Mouse (Mus musculus) c-Kit-positive CD71-negative TER-119-negative erythroid progenitor cells, embryonic 14.5 days (primary cell): ENCODE measurements at regions not wholly inside any gene's neighbourhood (a gene's known extent, or its start where the extent isn't known, plus 50 kb on each side); places are given as distances from the start of the nearest gene placed in this dataset.

Source experiments
- DNase-seq: peaks from one replicate; pipeline ENCODE4 v3.0.0-alpha.2; 2013; ENCODE audit warnings: low read depth

DNA sequence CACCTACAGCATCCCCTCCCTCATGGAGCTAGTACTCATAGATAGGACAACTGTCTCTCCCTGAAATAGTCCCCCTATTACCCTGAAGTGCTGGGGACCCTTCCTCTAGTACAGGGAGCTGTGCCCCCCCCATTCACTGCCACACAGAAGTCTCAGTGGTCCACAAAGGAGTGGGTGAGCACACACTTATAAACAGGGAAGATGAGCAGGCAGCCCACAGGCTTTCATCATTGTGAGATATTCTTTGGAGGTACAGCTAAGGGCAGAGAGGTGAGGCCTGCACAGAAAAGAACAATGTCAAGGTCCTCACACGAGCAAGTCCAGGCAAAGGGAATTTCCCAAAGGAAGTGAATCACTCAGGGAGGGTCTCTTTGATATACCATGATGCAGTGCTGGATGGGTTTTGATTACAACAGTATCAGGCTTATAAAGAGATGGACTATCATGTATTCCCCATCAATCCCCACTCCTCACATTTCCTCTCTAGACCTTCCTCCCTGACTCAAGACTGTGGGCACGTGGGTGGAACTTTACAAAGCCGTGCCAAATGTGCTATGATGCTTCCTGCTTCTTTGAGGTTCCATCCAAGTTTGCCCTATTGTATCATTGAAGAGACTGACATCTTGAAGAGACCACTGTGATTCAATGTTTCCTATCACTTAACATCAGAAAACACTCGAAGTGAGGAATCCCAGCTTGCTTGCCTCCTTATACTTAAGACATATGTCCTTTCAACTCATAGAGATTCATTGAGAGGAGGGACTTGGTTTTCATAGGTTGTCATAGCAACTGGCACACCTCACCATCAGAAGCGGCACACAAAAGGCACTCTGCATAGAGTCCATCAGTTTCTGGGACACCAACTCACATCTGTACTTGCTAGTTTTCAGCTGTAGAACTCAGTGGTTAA is 104.2 kb upstream of the Bcl6 start:
- no peak for DNase-seq

DNA sequence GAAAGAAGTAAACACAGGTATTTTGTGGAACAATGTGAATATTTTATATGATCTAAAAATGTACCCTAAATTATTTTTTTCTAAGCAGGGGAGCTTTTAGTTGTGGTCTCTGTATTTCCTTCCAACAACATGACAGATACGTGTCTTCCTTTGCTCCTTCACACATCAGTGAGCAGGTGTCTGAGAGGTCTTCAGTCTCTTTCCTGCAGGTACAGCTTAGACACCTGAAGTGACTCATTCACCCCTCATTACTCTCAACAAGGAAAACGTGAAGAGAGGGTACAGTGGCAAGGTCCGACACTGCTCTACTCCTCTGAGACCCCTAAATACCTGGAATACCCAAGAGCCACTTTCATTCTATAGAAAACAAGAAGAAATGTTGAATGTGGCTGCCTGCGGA is 103.5 kb upstream of the Bcl6 start:
- no peak for DNase-seq

DNA sequence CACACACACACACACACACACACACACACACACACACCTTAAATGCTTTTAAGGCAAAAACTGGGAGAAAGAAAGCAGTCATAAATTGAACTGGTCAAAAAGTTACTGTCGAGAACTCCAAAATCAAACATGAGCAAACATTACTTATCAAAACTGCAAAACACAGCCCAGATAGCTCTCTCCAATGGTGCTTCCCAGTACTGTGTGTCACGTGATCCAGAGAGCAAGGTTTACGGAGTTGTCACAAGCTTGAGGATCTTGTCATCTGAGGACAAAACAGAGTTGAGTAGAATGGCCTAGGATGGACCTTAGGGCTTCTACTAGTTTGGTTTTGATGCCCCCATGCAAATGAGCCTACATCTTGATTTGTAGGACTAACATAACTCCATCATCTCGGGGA is 102.3 kb upstream of the Bcl6 start:
- DNase-seq: no peak

DNA sequence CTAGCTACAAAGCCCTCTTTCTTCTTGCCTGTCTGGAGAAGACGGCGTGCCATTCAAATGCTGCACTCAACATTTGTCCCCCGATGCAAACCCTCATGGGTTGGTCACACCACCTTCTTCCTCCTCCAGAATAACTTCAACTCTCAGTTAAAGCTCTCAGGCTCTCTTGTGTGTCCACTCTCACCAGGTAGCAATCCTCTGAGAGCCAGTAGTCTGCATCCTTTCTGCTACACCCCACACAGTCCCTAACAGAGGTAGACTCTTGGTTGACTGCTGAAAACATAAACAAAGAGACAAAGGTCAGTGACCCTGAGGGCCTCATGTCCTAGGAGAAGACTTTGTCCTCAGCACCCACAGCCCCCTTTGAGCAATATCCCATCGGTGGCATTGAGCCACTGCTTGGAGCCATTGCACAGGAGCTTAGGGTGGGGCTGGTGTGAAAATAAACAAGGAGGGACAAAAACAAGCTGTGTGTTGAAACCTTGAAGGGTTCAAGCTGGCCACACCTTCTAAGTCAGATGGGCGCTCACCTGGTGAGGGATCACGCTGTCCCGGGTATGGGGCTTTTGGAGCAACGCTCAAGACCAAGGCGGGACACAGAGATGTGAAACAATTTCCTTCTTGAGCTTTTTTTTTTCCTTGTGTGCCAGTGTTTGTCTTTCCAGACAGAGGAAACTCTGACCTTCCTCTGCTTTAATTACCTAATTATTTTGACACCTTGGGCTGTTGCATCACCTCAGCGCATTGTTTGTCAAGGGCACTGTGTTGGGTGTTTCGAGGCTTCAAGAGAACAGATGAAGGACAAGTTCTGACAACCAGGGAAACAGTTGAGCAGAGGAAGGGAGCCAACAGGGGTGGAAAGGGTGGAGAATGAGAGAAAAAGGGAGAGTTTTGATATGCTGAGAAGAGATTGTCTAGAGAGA is 101.4 kb upstream of the Bcl6 start:
- no peak for DNase-seq

DNA sequence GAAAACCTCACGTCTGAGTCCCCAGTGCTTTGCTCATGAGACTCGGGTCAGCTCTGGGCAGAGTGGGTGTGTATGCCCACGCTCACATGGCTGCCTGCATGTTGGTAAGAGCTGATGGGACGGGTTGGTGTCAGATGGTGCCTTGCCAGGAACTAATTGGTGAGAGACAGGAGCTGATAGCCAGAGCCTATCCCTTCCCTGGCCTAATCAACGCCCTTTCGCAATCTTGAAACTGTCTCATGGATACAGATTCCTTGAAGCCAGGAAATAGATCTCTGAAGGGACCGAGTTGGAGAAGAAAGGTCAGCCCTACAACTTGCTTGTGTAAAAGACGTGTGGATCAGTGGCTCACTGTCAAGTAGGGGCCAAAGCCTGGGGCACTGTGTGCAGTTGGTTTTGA is 95.3 kb upstream of the Bcl6 start:
- no peak for DNase-seq

DNA sequence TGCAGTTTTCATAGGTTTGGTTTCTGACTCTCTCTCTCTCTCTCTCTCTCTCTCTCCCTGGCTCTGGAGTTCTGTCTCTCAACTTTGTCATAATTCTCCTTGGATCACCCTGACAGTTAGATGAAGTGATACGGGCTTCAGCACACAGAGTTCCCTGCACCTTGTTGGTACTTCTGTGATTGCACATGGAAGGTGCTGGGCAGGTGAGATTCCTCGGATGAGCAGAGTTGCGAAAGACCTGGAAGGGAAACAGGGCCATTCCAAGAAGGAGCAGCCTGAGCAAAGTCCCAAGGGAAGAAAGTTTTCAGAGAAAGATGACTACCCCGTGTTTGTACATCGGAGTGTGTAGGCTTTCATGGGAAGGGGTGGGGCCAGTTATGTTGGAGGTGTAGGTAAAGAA is 91.8 kb upstream of the Bcl6 start:
- DNase-seq: no peak

DNA sequence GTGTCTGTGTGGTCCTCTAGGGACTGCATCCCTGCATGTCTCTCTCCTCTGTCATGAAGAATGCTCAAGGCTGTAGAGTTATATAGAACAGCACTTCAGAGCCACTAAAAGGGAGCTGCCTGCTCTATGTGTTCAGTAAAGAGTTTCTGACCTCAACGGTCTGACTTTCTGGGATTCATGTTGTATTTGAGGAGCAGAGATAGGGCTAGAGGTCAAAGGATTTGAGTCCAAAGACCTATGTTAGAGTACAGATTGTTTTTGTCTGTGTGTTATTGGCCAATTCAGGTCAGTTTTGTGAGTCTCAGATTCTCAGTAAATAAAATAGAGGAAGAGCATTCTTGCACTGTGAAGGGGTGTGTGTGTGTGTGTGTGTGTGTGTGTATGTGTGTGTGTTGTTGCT is 90.0 kb upstream of the Bcl6 start:
- no peak for DNase-seq

DNA sequence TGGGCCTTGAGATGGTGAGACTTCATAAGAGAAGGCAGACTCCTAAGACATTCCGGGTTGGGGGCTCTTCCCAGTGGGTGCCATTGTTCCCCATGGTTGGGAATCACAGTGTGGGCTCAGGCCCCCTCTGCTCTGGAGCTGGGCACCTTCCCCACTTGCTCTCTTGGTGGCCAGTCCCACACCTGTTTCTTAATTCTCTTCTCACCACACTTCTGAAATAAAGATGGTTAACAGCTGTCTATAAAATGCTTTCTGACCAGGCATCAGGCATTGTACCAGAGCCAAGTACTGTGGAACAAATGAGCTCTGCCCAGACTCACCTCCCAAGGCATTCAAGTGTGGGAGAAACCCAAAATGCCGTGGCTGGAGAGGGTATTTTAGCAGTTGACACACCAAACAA is 88.8 kb upstream of the Bcl6 start:
- no peak for DNase-seq

DNA sequence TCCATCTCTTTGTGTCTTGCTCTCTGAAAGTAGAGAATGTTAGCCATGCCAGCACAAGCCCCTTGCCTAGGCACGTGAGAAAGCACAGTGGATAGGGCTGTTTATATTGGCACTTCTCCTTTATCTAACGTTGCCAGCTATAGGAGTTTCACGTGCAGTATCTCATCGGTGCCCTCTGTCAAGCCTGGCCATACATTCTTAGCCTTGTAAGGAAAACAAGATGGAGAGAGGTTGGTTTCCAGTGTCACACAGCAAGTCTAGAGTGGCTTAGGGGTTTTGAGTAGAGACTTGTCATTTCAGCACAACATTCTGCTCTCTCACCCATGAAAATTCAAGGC is 88.1 kb upstream of the Bcl6 start:
- DNase-seq: no peak

DNA sequence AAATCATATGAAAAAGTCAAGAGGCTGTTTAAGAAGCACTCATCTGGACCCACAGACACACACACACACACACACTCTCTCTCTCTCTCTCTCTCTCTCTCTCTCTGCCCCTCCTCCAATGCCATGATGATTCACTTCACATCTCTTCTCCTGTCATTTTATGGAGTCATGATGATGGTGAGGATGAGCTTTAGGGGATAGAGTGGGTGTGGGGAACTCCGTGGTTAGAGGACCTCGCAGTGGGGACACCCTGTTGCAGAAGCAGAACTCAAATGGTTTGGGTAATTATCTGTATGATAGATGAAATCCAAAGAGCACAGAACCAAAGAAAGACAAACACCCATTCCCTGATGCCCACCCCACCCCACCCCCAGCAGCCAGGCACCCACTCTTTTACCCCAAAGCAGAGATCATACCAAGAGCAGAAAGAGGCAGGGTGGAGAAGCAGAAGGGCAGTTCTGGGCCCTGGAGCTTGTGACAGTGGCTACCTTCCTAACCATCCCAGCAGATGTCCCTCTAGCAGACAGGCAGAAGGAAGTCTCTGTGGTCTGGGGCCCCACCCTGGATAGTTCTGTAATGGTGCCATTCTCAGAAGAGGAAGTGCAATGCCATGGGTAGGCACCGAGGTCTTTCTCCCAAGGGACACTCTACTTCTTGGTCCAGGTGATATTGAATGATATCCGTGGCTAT is 87.6 kb upstream of the Bcl6 start:
- DNase-seq: peak; percentile 35

DNA sequence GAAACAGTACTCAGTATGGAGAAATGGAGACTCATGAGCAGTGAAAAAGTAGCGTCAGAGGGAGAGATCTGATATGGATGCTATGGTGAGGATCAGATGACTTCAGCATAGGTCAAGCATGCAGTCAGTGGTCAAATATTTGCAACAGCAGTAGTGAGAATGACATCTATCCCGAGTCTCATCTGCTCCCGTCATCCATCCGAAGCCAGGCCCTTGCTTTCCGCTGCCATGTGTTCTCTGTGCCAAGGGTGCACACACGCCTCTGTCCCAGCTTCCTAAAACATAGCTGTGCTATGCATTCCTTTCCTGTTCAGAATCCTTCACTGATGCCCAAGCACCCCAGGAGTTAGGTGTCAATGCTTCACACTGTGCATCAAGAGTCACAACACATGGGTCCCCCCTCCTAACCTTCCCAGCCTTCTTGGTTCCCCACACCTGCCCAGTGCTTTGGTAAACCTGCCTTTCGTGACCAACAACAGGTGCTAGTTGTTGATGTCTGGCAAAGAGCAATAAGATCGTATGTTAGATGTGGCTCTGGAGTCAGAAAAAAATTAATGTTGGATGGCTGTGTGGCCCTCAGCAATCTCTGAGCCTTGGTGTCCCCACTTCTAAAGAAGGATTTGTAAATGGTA is 85.1 kb upstream of the Bcl6 start:
- no peak for DNase-seq

DNA sequence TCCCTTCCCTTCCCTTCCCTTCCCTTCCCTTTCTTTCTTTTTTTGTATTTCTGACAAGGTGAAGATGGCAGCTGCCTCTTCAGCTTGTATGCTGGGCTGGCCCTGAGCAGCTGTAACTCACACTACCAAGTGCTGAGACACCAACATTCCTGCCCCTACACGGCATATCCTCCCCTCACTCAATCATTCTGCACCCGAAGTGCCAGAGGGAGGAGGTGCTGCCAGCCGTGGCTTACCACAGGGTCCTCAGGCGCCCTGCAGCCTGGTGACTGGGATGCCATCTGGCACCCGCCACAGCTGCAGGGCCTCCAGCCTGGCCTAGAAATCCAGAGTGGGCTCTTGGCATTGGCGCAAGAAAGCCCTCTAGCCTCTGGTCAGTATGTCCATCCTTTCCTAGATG is 84.4 kb upstream of the Bcl6 start:
- DNase-seq: no peak

DNA sequence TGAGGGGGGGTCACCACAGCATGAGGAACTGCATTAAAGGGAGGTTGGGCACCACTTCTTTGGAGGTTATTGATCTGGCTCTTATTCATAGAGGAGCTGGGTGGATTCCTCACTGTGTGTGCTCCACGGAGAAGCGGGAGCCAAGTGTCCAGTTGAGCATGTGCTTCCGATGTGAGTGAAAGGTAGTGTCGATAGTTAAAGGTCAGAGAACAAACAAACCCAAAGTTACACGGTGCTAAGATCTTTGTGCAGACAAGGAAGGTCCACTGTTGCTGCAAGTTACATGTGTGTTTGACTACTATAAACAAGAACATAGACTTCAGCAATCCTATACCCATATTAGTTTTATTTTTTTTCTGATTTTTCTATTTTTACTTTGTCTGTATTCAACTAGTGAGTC is 80.8 kb upstream of the Bcl6 start:
- DNase-seq: no peak

DNA sequence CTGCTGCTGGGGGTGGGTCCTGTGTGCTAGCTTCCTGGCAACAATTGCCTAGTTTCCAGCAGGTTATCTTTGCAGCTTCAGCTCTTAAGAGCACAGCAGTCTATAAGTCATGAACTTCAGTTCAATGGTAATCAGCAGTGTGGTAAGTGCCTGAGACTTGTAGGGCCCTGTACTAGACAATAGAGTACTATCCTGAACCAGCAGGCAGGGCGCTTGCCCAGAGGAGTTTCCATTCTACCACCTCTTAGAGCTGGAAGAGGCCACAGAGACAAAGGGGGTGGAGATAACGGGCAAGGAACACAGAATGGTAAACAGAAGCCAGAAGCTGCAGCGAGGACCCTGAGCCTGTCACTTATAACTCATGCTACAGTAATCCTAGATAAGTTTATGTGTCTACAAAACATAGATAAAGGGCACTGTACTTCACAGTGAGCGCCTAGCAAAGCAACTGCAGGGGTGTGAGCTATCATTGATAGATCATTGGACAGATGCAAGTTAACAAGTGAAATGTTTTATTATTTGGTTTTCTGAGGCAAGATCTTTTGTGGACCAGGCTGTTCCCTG is 79.7 kb upstream of the Bcl6 start:
- no peak for DNase-seq

DNA sequence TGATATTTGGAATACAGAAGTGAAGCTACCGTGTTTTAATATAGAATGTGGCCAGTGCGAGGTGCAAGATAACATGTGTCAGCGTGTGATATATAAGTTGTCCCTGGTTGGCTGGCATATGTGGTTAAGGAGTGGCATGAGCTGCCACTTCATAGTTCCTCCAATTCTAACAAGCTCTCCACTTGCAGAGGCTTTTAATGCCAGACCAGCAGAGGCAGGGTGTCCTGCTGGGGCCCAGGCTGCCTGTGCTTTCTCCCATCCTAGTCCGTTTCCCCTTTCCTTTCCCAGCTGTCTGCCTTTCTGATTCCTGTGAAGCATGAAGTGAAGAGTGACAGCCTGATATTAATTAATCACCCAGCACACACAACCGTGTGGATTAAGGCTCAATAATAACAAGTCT is 73.7 kb upstream of the Bcl6 start:
- DNase-seq: no peak

DNA sequence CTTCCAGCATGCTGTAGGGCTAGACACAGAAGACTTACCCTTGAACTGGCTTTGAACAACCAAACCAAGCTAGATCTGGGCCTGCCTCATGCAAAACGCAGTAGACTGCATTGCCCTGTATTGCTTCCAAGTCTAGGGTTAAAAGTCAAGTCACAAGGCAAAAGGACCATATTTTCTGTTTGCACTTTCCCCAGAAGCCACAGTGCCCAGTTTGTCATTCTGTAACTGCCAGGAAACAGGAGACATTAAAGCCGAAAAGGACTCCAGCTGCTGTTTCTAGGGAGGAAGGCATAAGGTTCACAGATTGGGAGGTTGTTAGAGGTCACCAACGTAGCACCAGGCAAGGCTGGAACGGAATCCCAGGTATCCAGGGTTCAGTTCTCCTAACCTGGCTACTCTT is 72.8 kb upstream of the Bcl6 start:
- no peak for DNase-seq

DNA sequence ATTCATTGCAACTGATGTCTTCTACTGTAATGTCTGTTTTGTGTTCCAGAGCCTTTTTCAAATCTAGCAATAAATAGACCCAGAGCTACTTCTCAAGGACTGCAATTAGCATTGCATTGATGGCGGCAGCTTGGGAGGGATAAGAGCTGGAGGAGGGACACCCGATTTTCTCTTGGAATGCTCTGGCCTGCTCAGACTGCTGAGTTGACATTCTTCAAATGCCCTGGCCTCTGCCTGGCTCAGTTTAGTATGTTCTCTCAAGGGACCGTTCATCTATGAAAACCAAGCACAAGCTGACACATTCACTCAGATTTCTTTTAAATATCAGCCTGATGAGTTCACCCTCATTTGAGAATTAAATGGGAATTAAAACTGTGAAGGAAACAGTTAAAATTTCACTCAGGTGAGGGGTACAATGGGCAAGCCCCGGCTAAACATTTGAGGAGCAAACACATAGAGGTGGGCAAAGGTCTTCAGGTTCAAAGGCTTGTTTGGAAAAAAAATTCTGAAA is 70.5 kb upstream of the Bcl6 start:
- no peak for DNase-seq

DNA sequence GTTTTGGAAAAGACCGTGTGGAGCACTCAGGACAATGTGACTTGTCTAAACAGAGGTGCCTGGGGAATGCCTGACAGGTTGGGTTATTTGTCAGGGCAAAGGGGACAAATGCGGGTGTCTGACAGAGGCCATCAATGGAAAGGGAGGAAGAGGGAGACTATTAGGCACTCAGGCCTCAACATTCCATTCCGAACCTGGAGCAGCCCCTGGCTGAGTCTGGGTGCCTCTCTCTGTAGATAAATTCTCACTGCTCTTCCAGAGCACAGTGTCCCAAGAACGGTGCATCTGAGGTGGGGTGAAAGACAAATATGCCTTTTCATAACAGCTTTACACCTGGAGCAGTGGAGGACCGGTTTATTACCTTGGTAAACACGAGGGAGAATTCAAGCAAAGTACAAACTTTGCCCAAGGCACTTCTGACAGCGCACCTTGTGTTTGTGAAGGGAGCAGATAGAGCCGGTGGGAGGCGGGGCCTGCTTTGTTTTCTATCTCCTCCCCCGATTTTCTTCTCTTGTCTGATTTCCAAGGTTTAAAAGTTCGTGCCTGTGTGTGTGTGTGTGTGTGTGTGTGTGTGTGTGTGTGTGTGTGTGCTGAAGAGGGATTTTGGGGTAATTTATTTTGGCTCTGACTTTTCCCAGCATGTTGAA is 68.4 kb upstream of the Bcl6 start:
- DNase-seq: no peak

DNA sequence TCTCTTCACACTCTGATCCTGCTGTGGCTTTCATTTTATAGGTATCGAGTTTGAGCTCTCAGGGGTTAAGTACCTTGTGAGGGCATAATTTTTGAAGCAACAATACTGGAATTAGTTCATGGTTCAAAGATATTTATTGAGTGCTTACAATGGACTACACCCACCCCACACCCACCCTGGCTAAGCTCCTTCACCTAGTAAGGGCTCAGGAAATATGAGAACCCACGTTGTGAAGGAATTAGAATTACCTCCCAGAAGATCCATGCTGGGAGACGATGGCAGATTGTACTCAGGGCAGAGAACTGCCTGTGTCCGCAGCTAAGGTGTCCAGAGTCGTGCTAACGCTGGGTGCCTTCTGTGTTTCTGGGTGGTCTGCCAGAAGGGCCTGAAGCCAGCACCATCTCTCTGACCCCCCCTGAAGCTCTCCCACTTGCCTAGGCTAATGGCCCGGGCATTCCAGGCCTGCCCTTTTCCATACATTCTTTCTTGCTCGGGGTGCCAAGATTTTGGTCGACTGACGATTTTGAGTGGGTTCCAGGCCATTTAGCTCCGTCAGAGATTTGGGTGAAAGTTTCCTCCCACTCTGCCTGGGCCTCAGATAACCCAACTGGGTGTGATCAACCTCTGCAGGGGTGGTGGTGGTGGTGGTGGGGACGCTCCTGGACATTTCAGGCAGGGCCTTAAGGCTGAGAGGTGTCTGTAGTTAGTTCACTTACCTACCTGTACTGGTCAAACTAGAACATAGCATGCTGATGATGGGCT is 67.7 kb upstream of the Bcl6 start:
- no peak for DNase-seq

DNA sequence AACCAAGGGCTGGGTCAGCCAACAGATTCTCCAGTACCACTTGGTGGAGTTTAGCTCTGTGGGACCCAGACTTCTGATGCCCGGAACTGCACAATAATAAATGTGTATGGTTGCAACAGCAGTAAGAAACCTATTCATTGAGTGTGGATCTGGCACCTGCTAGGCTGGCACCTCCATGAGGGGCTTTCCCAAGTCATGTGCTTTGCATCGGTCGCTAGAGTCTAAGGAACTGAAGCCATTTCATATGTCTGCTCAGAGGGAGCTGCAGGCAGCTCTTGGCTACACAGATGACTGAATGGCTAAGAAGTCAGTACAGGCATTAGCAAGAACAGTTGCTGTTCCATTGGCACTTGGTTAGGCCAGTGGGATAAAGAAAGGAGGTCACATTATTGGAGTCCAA is 65.6 kb upstream of the Bcl6 start:
- DNase-seq: no peak
